Mouse (Mus musculus) left cerebral cortex, postnatal 36 days (tissue): ENCODE data around the gene Cyfip2. TPM values are rescaled to one million over a fixed set of nuclear protein-coding genes. Genes with fewer than 3 reads are reported as not detected.

Source experiments
- DNase-seq, 2 experiments: peaks; one replicate each; pipeline ENCODE4 v3.0.0; 2021 to 2022; ENCODE audit warnings: low spot score in 2 of 2, mixed read lengths in 1 of 2
- intact Hi-C: fragments of 180-260 bp; cut with DNase I; formaldehyde crosslinking; loops from one replicate; pipeline ENCODE4 v1.15.1; 2025
- total RNA-seq, 2 experiments: library from RNA; stranded (reverse); gene quantifications; 2 replicates each; pipeline ENCODE4 v1.2.3; 2021

Gene Cyfip2
- 100 to 1,000 TPM; 562 to 605 TPM for total RNA-seq

GRCm38 (mm10) chr11:46312523-46313035 lies at the start of gene Cyfip2:
TSS of gene Cyfip2 (minus strand) at chr11:46312859.
- intact Hi-C loops: loop anchor here (5.0 kb wide), 1 partner anchor 35 kb away; no protein-coding TSS in a partner anchor
- no peak for DNase-seq

GRCm38 (mm10) chr11:46360991-46361665 lies 48.5 kb upstream of the Cyfip2 start:
- DNase-seq: no peak
- intact Hi-C loops: no loop called here

GRCm38 (mm10) chr11:46358369-46358768 lies 45.7 kb upstream of the Cyfip2 start:
- intact Hi-C loops: no loop called here
- DNase-seq: no peak

GRCm38 (mm10) chr11:46349681-46350410 lies 37.2 kb upstream of the Cyfip2 start:
- DNase-seq: no peak
- intact Hi-C loops: no loop called here

- intact Hi-C loops: no loop called here
- no peak for DNase-seq
Measured at GRCm38 (mm10) chr11:46348416-46348815, 35.8 kb upstream of the Cyfip2 start.

GRCm38 (mm10) chr11:46347756-46348155 lies 35.1 kb upstream of the Cyfip2 start:
- no peak for DNase-seq
- intact Hi-C loops: no loop called here

- intact Hi-C loops: no loop called here
- DNase-seq: no peak
Measured at GRCm38 (mm10) chr11:46343886-46344546, 31.4 kb upstream of the Cyfip2 start.

- no peak for DNase-seq
- intact Hi-C loops: no loop called here
Measured at GRCm38 (mm10) chr11:46341960-46342359, 29.3 kb upstream of the Cyfip2 start.

GRCm38 (mm10) chr11:46336020-46336419 lies 23.4 kb upstream of the Cyfip2 start:
- intact Hi-C loops: no loop called here
- DNase-seq: no peak

GRCm38 (mm10) chr11:46332217-46332616 lies 19.6 kb upstream of the Cyfip2 start:
- intact Hi-C loops: no loop called here
- no peak for DNase-seq

- intact Hi-C loops: no loop called here
- no peak for DNase-seq
Measured at GRCm38 (mm10) chr11:46326271-46327015, 13.8 kb upstream of the Cyfip2 start.

- DNase-seq: no peak
- intact Hi-C loops: no loop called here
Measured at GRCm38 (mm10) chr11:46321559-46321958, 8.9 kb upstream of the Cyfip2 start.

- DNase-seq: no peak
- intact Hi-C loops: loop anchor here (2.0 to 5.0 kb wide), 2 partner anchors 37 to 116 kb away; no protein-coding TSS in a partner anchor
Measured at GRCm38 (mm10) chr11:46314534-46314933, 1.9 kb upstream of the Cyfip2 start.

- peak; percentile 68 to 70 for DNase-seq
- intact Hi-C loops: loop anchor here (2.0 to 5.0 kb wide), 2 partner anchors 37 to 117 kb away; no protein-coding TSS in a partner anchor
Measured at GRCm38 (mm10) chr11:46313851-46314250, 1.2 kb upstream of the Cyfip2 start.

GRCm38 (mm10) chr11:46311703-46312522 lies 746 bp downstream of the Cyfip2 start:
- intact Hi-C loops: loop anchor here (5.0 kb wide), 1 partner anchor 35 kb away; no protein-coding TSS in a partner anchor

GRCm38 (mm10) chr11:46311181-46311702 lies 1.4 kb downstream of the Cyfip2 start:
- DNase-seq: peak in 1 of 2 experiments; percentile 43
- intact Hi-C loops: loop anchor here (5.0 kb wide), 1 partner anchor 34 kb away; no protein-coding TSS in a partner anchor

More at GRCm38 (mm10) chr11:46311703-46312522, 746 bp downstream of the Cyfip2 start:
- DNase-seq: peak; percentile 65 to 73

- no peak for DNase-seq
Measured at GRCm38 (mm10) chr11:46310647-46311063, 2.0 kb downstream of the Cyfip2 start.

More at GRCm38 (mm10) chr11:46310647-46311063, 2.0 kb downstream of the Cyfip2 start:
- intact Hi-C loops: loop anchor here (5.0 kb wide), 1 partner anchor 33 kb away; no protein-coding TSS in a partner anchor
